Mouse (Mus musculus) cerebellum, adult 2 months (tissue): Measurements from ENCODE around the gene Cabcoco1. TPM values are rescaled to one million over a fixed set of nuclear protein-coding genes. Genes with fewer than 3 reads are reported as not detected.

Experiments
- DNase-seq, 2 experiments: peaks; one replicate each; pipeline ENCODE4 v3.0.0; 2021
- H3K27ac ChIP-seq: fragments of 200-500 bp; 2 replicates; pipeline ENCODE4 v1.5.1; 2012; ENCODE audit warnings: low read length, control low read depth, inconsistent platforms; ENCODE audit not compliant: insufficient read depth
- H3K27me3 ChIP-seq: fragments of 200-500 bp; 2 replicates; pipeline ENCODE4 v1.6.1; 2012; ENCODE audit warnings: inconsistent platforms, mild to moderate bottlenecking, low read length, moderate library complexity; ENCODE audit not compliant: control insufficient read depth, insufficient read depth
- H3K4me1 ChIP-seq: fragments of 200-500 bp; 2 replicates; pipeline ENCODE4 v1.6.1; 2011; ENCODE audit warnings: low read length; ENCODE audit not compliant: control insufficient read depth, insufficient read depth
- H3K4me3 ChIP-seq: fragments of 200-500 bp; replicated peaks from 2 replicates; pipeline ENCODE3; 2011; ENCODE audit warnings: mild to moderate bottlenecking, low read depth, low read length, control low read depth; ENCODE audit not compliant: insufficient read depth
- CTCF ChIP-seq: fragments of 200-500 bp; IDR thresholded peaks from 2 replicates; pipeline ENCODE4 v1.5.1; 2011; ENCODE audit warnings: low read depth, mild to moderate bottlenecking, control low read depth, low read length, moderate library complexity, borderline replicate concordance; ENCODE audit not compliant: insufficient read depth
- POLR2A ChIP-seq: fragments of 200-500 bp; IDR thresholded peaks from 2 replicates; pipeline ENCODE4 v1.6.1; 2011; ENCODE audit warnings: low read length, control low read depth, borderline replicate concordance; ENCODE audit not compliant: insufficient read depth
- WGBS: fragments of 180-500 bp; shearing (Covaris S2); methylation state at CpG from one replicate; pipeline ENCODE4 v1.1.7; 2018; 5-methylcytosine and 5-hydroxymethylcytosine counted together
- polyA plus RNA-seq: library from polyadenylated mRNA; depleted of rRNA; stranded (reverse); fragments of >200 nt; gene quantifications from 2 replicates; pipeline ENCODE4 v1.2.3, GENCODE M21; 2012

Cabcoco1 gene
- polyA plus RNA-seq, 1 experiment = 1.9 TPM

- TF ChIP-seq CTCF (no peak), POLR2A (no peak)
- WGBS = 71% methylated on average over 4 of the region's 4 CpGs
- Histone ChIP-seq H3K4me1 (peaks cover 2% of the 10 kb centered on the region; the same call in 1 of the 2 replicates), H3K4me3 (no peak overlapping the region), H3K27ac (no peak overlapping the region), H3K27me3 (no peaks in the 10 kb centered on the region)
- DNase-seq = no peak
Observed at GRCm38 (mm10) chr10:68537261-68537950, 4.3 kb downstream of the Cabcoco1 start.

GRCm38 (mm10) chr10:68529364-68530049 is 12.2 kb downstream of the Cabcoco1 start:
- 88% methylated on average over 10 of the region's 10 CpGs for WGBS
- no peak for DNase-seq
- no peak for TF ChIP-seq POLR2A
- TF ChIP-seq CTCF = no peak
- Histone ChIP-seq H3K4me1 (no peaks in the 10 kb centered on the region), H3K27ac (no peak overlapping the region), H3K27me3 (no peaks in the 10 kb centered on the region), H3K4me3 (no peak overlapping the region)

GRCm38 (mm10) chr10:68528958-68529357 is 12.7 kb downstream of the Cabcoco1 start:
- no peak for TF ChIP-seq POLR2A
- no peak for TF ChIP-seq CTCF
- Histone ChIP-seq H3K27me3 (no peaks in the 10 kb centered on the region), H3K27ac (no peak overlapping the region), H3K4me1 (no peaks in the 10 kb centered on the region), H3K4me3 (no peak overlapping the region)
- DNase-seq = no peak
- WGBS = 77% methylated on average over 8 of the region's 8 CpGs

GRCm38 (mm10) chr10:68522106-68522505 is 19.6 kb downstream of the Cabcoco1 start:
- Histone ChIP-seq H3K27ac (no peak overlapping the region), H3K4me3 (no peak overlapping the region), H3K4me1 (no peaks in the 10 kb centered on the region), H3K27me3 (no peaks in the 10 kb centered on the region)
- no peak for DNase-seq
- TF ChIP-seq POLR2A (no peak), CTCF (no peak)
- WGBS = 69% methylated on average over 4 of the region's 4 CpGs

GRCm38 (mm10) chr10:68512433-68513019 is 29.2 kb downstream of the Cabcoco1 start:
- DNase-seq = no peak
- WGBS = 87% methylated on average over 8 of the region's 8 CpGs
- Histone ChIP-seq H3K27me3 (no peaks in the 10 kb centered on the region), H3K27ac (no peak overlapping the region), H3K4me1 (no peaks in the 10 kb centered on the region), H3K4me3 (no peak overlapping the region)
- TF ChIP-seq CTCF = no peak
- TF ChIP-seq POLR2A = no peak

- Histone ChIP-seq H3K4me1 (no peaks in the 10 kb centered on the region), H3K27ac (no peak overlapping the region), H3K4me3 (no peak overlapping the region), H3K27me3 (no peaks in the 10 kb centered on the region)
- no peak for DNase-seq
- 90% methylated on average over 3 of the region's 3 CpGs for WGBS
- TF ChIP-seq POLR2A = no peak
Observed at GRCm38 (mm10) chr10:68507741-68508140, 34.0 kb downstream of the Cabcoco1 start.

GRCm38 (mm10) chr10:68506242-68506641 is 35.5 kb downstream of the Cabcoco1 start:
- Histone ChIP-seq H3K27ac (no peak overlapping the region), H3K27me3 (no peaks in the 10 kb centered on the region), H3K4me3 (no peak overlapping the region), H3K4me1 (no peaks in the 10 kb centered on the region)
- no peak for DNase-seq
- TF ChIP-seq CTCF = no peak
- TF ChIP-seq POLR2A = no peak
- 90% methylated on average over 4 of the region's 4 CpGs for WGBS

GRCm38 (mm10) chr10:68504586-68505152 is 37.0 kb downstream of the Cabcoco1 start:
- no peaks in the 10 kb centered on the region for H3K4me1 ChIP-seq
- H3K27me3 ChIP-seq = no peaks in the 10 kb centered on the region
- no peak overlapping the region for H3K4me3 ChIP-seq
- 40% methylated on average over 9 of the region's 9 CpGs for WGBS
- no peak for DNase-seq
- no peak for TF ChIP-seq POLR2A
- no peak for TF ChIP-seq CTCF
- no peak overlapping the region for H3K27ac ChIP-seq
